Mouse (Mus musculus) liver, embryonic 14.5 days (tissue): ENCODE measurements around the gene Ovca2.

ENCODE experiments used
- CTCF ChIP-seq: IDR thresholded peaks from 2 replicates; pipeline ENCODE4 v1.5.1; 2016; ENCODE audit warnings: antibody characterized with exemption, low read depth, control low read depth
- EP300 ChIP-seq: IDR thresholded peaks from 2 replicates; pipeline ENCODE4 v1.6.1; 2016; ENCODE audit warnings: antibody characterized with exemption, low read depth

DNA sequence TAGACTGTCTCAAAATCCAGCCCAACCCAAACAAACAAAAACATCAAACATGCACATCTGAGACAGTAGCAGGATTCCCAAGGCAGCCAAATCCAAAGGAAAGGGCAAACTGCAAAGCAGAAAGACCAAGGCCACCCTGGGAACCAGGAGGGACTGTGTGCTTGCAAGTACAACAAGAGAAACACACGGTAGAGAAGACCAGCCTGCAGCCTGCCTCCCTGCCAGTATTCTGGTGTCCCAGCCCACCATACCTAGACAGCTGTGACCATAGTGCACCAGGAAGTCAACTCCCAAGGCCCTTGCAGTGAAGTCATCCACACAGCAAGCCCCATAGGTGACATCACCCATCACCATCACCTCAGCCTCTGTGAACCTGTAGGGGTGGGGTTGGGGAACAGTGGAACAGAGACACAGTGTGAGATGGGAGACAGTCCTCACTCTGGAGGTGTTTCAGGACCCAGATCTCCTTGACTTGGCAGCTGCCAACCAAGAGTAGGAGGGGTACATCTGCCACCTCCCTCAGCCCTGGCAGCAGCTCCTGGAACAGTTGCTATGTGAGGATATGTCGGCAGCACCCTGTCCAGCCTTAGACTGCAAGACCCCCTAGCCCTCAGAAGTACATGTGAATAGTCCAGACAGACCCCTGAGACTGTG lies 5.4 kb upstream of the Ovca2 start:
- no peak for TF ChIP-seq CTCF
- TF ChIP-seq EP300: no peak
